Mouse (Mus musculus): ENCODE measurements around the gene AL607142.1.

DNA sequence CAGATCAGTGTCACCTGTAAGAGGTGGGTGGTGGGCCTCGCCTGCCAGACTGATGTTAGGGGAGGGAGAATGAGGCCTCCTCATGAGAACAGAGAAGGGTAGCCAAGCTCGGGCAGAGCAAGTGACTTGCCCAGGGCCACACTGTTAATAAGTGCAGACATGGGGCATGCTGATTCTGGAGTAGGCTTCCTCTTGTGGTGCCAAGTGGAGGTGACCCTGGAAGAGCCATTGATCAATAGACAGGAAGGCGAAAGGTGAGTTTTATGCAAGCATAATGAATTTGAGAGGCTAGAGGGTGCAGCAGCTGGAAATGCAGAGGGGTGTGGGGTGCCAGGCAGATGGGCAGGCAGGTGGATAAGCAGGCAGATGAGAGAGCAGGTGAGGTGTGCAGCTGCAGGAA, 6.6 kb downstream of the AL607142.1 start:
- TF ChIP-seq CTCF (IDR thresholded peaks at IDR 0.05; ENCODE audit: low read depth) (no peak), EP300 (optimal IDR thresholded peaks at IDR 0.05) (no peak)
